Mouse (Mus musculus): ENCODE measurements around the gene Ppp1r27.

DNA sequence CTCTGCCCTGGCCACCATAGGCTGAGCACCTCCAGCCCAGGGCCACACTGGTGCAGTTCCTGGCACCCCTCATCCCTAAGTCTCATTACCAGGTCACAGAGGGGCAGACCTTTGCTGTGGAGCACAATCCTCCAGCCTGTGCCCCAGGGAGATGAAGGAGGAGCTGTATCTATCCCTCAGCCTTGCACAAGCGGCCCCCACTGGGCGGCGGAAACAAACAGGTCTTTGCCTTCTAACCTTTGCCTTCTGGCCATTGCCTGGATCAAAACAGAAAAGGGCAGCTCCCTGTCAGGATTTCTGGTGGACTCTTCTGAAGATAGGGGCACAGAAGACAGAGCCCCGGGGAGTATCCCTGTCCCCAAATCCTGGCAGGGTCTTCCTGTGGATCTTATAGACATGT lies 22.0 kb downstream of the Ppp1r27 start:
- TF ChIP-seq CTCF (IDR thresholded peaks at IDR 0.05; ENCODE audit: low read depth, low read length) (no peak), POLR2A (IDR thresholded peaks at IDR 0.05; ENCODE audit: extremely low read depth, insufficient read depth, low read length) (peak; percentile 27; the same call in 1 of the 2 replicates)
